Mouse (Mus musculus) embryonic fibroblast, embryonic 13.5 days (primary cell): ENCODE data around the gene Kdsr.

Experiments used
- CTCF ChIP-seq: IDR thresholded peaks from 2 replicates; pipeline ENCODE4 v1.5.1; 2011; ENCODE audit warnings: mild to moderate bottlenecking, control low read depth, low read length, moderate library complexity, borderline replicate concordance; ENCODE audit not compliant: insufficient read depth
- POLR2A ChIP-seq: IDR thresholded peaks from 2 replicates; pipeline ENCODE4 v1.6.1; 2011; ENCODE audit warnings: low read depth, mild to moderate bottlenecking, control low read depth, low read length, moderate library complexity

DNA sequence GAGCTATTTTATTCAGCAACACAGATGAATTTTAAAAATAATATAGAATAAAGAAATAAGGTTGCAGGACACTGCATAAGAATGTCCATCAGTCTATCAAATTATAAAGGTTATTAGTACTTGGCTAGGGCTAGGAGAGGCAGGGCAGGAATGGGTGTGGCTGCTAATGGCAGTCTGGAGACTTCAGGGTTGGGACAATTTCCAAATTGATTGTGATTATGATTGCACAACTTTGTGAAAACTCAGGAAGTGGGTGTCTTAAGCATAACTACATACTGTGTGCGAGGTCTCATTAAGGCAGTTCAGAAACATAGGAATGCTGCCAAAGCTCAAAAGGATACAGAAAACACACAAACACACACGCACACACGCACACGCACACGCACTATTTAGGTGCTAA is 7.5 kb downstream of the Kdsr start:
- TF ChIP-seq CTCF (no peak), POLR2A (no peak)
